Mouse (Mus musculus): ENCODE results near the gene Rab6a.

Gene Rab6a

GRCm38 (mm10) chr7:100624538-100624937 lies 17.3 kb downstream of the Rab6a start:
- no peak for DNase-seq

- peak; percentile 19 to 40 for DNase-seq
Observed at GRCm38 (mm10) chr7:100637657-100638056, 30.4 kb downstream of the Rab6a start.

- no peak for DNase-seq
Observed at GRCm38 (mm10) chr7:100642413-100642812, 35.2 kb downstream of the Rab6a start.

- DNase-seq = peak; percentile 59 to 63
Observed at GRCm38 (mm10) chr7:100645147-100645546, 37.9 kb downstream of the Rab6a start.

GRCm38 (mm10) chr7:100649095-100649494 lies 41.9 kb downstream of the Rab6a start:
- no peak for DNase-seq

GRCm38 (mm10) chr7:100649826-100650225 lies 42.6 kb downstream of the Rab6a start:
- no peak for DNase-seq

- no peak for DNase-seq
Observed at GRCm38 (mm10) chr7:100650421-100650820, 43.2 kb downstream of the Rab6a start.

- no peak for DNase-seq
Observed at GRCm38 (mm10) chr7:100651011-100651410, 43.8 kb downstream of the Rab6a start.

- DNase-seq = no peak
Observed at GRCm38 (mm10) chr7:100653480-100654266, 46.5 kb downstream of the Rab6a start.

- no peak for DNase-seq
Observed at GRCm38 (mm10) chr7:100654441-100654840, 47.2 kb downstream of the Rab6a start.

GRCm38 (mm10) chr7:100656739-100657138 lies 49.5 kb downstream of the Rab6a start:
- no peak for DNase-seq

GRCm38 (mm10) chr7:100658093-100658578 lies 50.9 kb downstream of the Rab6a start:
- no peak for DNase-seq

GRCm38 (mm10) chr7:100661264-100661663 lies 54.1 kb downstream of the Rab6a start:
- peak in 1 of 2 experiments; percentile 11 for DNase-seq

GRCm38 (mm10) chr7:100662231-100662630 lies 55.0 kb downstream of the Rab6a start, which contains the start of gene Plekhb1:
Gene Plekhb1 (minus strand): TSS chr7:100662414.
- no peak for DNase-seq

GRCm38 (mm10) chr7:100663190-100663589 lies 56.0 kb downstream of the Rab6a start:
- DNase-seq = peak; percentile 80 to 82

- no peak for DNase-seq
Observed at GRCm38 (mm10) chr7:100663729-100664304, 56.6 kb downstream of the Rab6a start.

GRCm38 (mm10) chr7:100670646-100671045 lies 63.4 kb downstream of the Rab6a start:
- no peak for DNase-seq

GRCm38 (mm10) chr7:100673452-100673851 lies 66.2 kb downstream of the Rab6a start:
- DNase-seq = no peak

GRCm38 (mm10) chr7:100674941-100675340 lies 67.7 kb downstream of the Rab6a start:
- DNase-seq = no peak

GRCm38 (mm10) chr7:100678052-100678451 lies 70.8 kb downstream of the Rab6a start:
- no peak for DNase-seq

GRCm38 (mm10) chr7:100678948-100679880 lies 72.0 kb downstream of the Rab6a start:
- DNase-seq = no peak

- DNase-seq = no peak
Observed at GRCm38 (mm10) chr7:100681132-100681531, 73.9 kb downstream of the Rab6a start.

GRCm38 (mm10) chr7:100683241-100683640 lies 76.0 kb downstream of the Rab6a start:
- DNase-seq = no peak

Data from B cell, adult 2 months (primary cell).